Mouse (Mus musculus) left cerebral cortex, postnatal 14 days (tissue): ENCODE data around the gene Hamp. TPM values are rescaled to one million over a fixed set of nuclear protein-coding genes. Genes with fewer than 3 reads are reported as not detected.
A peak's percentile ranks its signal among the peaks of the same experiment; 100 is the strongest.

Experiments used
- DNase-seq, 2 experiments: peaks; one replicate each; pipeline ENCODE4 v3.0.0; 2021 to 2022; ENCODE audit warnings: low spot score in 2 of 2, mixed read lengths in 1 of 2
- intact Hi-C: fragments of 180-260 bp; cut with DNase I; formaldehyde crosslinking; loops from one replicate; pipeline ENCODE4 v1.15.1; 2025
- long read RNA-seq, 2 experiments: library from polyadenylated mRNA; stranded (forward); transcript quantifications; one replicate each; pipeline ENCODE4 v2.0.0; 2021
- total RNA-seq, 2 experiments: library from RNA; stranded (reverse); gene quantifications; 2 replicates each; pipeline ENCODE4 v1.2.3; 2021

Hamp gene
- not detected for total RNA-seq
- long read RNA-seq, experiment 1 = 0 reads
- long read RNA-seq, experiment 2 = 0 reads

DNA sequence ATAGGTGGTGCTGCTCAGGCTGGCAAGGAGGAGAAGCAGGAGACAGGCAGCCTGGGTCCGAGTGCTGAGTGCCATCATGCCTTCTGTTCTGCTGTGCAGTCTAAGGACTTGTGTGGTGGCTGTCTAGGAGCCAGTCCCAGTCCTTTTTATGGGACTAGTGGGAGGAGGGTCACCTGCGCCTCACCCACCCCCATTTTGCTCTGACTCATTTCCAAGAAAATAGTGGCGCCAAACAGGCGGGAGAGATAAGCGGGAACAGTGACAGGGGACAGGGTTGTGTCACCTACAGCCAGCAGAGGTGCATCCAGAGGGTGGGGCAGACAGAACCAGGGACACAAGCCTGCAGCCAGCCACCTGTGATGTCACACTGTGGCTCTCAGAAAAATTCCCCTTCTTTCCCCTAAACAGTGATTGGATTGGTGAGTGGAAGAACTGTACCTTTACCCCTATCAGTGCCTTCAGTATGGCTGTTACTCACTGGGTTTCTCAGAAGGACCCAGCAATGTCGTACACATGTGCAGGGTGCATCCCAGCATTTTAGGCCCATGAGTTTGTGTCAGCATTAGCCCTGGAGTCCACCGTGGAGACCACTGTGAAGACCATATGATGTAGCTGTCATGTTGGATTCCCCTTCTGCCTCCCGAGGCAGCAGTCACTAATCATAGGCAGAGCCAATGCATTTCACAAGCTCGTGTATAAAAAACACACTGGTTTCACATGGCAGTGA lies at the start of gene Hamp:
Hamp (minus strand) TSS at position 124 of the 727 bp plus-strand sequence.
- intact Hi-C loops = no loop called here
- no peak for DNase-seq

DNA sequence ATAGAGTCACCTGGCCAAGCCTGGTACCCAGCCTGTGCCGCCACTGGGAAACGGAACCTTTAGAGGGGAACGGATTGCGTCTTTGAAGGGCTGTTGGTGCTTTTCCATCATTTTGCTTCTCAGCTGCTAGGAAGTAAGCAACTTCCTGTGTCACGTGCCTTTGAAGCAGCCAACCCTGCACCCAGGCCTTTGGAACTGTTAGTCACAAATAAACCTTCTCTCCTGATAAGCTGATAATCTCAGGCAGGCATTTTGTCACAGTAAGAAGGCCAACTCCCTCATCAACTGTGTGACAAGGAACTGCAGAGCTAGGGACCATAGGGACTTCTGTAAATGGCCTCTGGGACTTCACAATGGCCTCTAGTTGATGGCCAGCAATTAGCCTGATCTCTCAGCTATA lies 48.3 kb upstream of the Hamp start:
- DNase-seq = no peak
- intact Hi-C loops = no loop called here

DNA sequence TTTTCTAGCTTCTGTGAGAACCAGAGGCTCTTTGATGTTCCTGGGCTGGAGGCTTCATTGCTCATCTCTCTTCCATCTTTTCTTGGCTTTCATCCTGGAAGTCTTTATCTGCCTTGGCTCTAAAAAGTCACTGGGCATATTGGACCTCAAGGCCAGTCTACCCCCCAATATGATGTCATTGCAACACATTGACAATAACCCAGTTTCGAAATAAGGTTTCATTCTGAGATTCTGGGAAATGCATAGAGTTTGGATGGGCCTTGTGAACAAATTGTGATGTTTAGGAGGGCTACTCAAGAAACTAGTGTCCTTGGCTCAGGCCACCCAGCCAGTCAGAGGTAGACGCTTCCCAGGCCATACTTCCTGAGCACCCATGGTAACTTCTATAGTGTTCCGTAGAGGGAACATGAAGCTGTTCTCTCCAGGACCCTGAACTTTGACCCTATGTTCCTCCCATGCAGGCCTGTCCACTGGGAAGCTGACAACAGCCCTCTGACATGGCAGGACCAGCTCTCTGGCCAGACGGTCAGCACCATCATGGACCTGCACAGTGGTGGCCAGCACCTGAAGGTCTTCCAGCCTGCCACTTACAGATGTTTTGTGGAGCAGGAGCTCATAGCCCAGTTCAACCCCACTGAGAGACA lies 44.8 kb upstream of the Hamp start:
- intact Hi-C loops = no loop called here
- no peak for DNase-seq

DNA sequence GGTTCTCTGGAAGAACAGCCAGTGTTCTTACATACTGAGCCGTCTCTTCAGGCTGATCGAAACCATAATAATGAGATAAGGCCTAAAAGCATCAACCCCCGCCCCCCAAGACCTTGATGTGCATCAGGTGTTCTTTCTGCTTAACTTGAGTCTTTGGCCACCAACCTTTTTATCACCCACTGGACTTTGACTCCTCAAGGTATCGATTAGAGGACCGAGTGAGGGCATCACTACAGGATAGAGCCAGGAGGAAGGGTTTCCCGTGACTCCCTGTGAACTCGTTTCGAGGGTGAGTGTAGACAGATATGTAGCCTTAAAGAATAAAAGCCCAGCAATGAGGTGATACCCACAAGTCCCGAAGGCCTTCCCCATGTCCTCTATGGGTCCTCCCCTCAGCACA lies 41.5 kb upstream of the Hamp start:
- DNase-seq = no peak
- intact Hi-C loops = no loop called here

DNA sequence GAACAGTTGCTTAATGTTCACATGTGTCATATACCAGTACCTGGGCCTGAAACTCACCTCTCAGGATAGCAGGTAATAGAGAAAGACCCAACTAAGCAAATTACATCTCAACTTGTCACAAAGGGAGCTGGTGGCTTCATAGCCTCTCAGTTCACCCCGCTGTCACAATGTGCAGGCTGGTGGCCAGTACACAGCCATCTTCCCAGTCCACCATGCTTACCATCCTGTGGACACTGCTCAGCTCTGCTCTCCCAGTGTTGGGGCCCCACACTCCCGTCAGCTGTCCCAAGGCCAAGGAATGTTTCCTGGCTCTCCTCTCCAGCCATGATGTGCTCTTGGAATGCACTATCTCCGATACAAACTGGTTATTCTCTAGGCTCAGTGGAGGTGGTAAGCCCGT lies 37.9 kb upstream of the Hamp start:
- intact Hi-C loops = no loop called here
- no peak for DNase-seq

DNA sequence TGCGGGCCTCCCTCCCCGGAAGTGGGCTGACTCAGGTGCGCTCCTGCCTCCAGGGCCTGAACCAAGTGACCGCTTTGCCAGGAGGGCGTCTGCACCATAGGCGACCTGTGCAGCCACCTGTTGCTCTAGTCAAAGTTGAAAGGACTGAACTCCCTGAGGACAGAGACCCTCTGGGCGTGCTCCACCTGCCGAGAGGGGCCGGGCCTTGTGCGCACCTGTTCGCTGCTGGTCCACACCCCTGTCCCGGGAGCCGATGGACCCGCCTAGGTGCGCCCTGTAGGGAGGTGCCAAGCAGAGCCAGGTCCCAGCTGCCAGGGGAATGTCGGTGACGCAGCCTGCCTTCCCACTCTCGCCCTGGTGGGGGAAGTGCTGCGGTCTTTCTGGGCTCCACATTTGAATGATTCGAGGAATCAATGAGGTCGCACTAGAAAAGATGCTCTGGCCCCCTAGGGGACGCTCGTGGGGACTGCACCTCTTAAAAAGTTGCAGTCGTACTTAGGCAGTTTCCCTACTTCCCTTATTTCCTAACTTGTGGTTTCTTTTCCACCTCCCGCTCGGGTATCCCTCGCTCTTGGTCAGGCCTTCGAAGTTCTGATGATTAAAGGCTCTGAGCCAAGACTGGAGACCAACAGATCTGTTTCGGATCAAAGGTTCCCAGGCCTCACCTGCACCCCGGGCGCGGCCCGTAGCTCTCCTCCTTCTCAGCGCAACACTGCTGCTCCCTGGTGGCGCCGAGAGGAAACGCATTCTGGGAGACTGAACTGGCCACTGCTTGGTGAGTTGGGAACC lies 29.9 kb upstream of the Hamp start, which contains the start of gene Fam187b:
Fam187b (plus strand) TSS at position 290 of the 789 bp plus-strand sequence.
- peak; percentile 76 to 89 for DNase-seq
- intact Hi-C loops = loop anchor here (5.0 kb wide), 2 partner anchors 44 to 124 kb away; no protein-coding TSS in a partner anchor

DNA sequence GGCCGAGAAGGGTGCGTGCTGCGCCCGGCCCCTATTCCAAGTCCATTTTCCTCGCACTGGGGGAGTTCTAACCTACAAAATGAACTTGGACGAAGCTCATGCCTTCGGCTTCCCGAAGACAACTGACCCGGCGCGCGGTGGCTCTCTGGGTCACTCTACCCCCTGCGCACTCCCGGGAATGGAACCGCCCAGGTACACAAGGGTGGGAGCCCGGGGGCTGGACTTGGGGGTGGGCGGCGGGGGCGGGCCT lies 29.3 kb upstream of the Hamp start, which contains the start of gene Lsr:
Lsr (minus strand) TSS at position 214 of the 250 bp plus-strand sequence.
- DNase-seq = no peak
- intact Hi-C loops = loop anchor here (5.0 kb wide), 2 partner anchors 44 to 124 kb away; no protein-coding TSS in a partner anchor

DNA sequence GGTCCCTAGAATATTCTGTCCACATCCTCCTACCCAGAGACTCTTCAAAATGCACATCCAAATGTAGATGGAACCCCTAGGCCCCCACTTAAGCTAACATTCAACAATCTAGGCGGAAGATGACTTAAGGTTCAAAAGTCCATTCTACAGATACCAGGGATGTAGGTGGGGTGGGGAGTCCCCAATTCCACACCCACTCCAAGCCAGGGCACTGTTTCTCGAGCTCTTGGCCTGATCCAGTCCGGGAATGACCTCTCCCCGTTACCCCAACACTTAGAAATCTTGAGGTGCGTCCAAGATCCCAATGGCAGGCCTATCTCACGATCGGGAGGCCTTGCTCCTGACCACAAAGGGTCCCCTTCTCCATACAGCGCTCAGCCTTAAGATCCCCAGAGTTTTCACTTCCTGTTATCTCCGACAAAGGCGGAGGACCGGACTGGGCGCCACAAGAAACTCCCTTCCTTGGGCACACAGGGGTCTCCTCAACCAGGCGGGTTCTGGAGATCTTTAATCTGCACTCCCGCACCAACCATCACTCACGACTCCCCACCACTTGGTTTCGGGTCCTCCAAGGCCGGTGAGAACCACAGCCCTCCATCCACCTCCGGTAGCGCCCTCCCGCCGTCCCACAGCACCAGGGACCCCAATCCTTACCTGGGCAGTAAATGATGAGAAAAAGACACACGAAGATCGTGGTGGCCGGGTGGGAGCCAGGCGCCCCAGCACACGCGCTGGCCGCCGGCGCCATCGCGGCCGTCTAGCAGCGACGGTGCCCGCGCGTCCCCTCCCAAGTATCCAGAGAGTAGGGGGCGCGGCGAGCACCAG lies 28.8 kb upstream of the Hamp start:
- intact Hi-C loops = loop anchor here (5.0 kb wide), 2 partner anchors 45 to 125 kb away; no protein-coding TSS in a partner anchor
- DNase-seq = no peak

DNA sequence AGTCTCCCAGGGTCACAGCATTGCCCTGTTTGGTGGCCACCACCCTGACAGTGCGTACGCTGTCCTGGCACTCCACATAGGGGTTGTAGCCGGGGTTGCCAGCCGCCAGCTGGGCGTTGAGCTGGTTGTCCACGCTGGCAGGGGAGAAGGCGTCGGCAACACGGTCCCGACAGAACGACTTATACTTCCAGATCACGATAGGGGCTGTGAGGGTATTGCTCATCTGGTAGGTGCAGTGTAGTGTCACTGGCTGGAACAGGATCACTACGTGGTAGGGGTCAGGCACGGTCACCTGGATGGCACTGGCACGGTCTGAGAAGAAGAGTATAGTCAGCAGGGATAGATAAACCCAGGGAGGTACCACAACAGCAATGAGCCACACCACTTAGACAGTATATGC lies 28.1 kb upstream of the Hamp start:
- no peak for DNase-seq
- intact Hi-C loops = loop anchor here (5.0 kb wide), 2 partner anchors 45 to 125 kb away; no protein-coding TSS in a partner anchor

DNA sequence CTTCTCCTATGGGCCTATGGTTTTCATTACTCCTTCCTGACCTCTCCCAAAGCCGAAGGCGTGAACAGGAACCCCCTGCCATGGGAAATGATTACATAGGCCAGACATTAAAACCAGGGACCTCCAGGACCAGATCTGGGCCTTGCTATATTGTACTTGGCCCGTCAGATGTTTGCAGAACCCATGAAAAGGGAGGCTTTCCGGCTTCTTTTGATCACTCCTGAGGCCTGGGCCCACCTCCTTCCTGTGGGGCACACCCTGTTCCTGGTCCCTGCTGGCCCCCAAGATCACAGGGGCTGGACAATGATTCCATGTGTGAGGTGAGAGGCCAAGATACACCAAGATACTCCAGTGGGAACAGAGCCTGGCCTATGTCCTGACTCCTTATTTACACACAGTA lies 25.3 kb upstream of the Hamp start:
- intact Hi-C loops = no loop called here
- no peak for DNase-seq

DNA sequence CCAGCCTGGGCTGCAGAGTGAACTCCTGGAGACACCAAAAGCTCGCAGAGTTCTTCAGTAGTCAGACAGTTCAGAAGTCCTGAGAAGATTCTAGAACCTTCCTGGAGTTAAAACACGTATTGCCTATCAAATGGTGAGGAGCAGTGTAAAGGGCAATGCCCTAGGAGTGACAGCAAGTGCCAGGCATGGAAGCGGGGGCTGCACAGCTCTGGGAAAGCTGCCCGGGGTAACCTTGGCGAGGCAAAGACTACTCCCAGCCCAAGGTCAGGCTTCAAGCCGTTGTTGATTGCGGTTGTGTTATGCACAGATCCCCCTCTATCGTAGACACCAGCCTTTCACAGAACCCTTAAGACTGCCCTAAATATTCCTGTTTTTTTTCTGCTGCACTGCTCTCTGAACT lies 24.8 kb upstream of the Hamp start:
- intact Hi-C loops = no loop called here
- DNase-seq = no peak

DNA sequence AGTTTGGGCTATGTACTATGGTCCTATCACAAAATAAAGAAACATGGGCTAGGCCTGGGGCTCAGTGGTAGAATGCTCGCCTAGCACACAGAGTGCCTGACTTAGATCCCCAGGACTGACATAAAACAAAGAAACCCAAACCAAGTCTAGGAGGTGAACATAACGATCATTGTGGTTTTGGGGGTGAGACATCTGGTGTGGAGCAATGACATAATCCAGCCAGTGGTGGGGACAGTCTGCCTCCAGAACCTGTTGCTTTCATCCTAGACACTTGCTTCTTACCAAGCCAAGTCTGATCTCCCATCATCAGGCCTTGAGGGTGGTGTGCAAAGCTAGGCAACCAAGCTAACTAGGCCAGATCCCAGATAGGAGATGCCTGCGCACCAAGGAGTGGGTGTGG lies 22.8 kb upstream of the Hamp start:
- no peak for DNase-seq
- intact Hi-C loops = no loop called here

DNA sequence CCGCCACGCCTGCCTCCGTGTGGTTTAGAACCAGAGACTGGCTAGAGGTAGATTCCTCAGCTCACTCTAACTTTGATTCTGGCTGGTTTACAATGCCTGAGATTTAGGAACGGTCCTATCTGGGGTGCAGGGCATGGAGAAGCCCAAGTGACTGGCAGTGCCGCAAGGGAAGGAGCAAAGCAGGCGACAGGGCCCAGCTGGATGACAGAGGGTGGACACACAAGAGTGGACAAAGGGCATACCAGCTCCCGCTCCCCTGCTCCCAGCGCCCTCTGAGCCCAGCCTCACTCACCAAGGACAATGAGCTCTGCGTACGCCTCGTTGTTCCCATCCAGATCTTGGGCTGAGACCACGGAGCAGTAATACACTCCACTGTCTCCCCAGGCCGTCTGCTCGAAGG lies 21.8 kb upstream of the Hamp start:
- no peak for DNase-seq
- intact Hi-C loops = no loop called here

DNA sequence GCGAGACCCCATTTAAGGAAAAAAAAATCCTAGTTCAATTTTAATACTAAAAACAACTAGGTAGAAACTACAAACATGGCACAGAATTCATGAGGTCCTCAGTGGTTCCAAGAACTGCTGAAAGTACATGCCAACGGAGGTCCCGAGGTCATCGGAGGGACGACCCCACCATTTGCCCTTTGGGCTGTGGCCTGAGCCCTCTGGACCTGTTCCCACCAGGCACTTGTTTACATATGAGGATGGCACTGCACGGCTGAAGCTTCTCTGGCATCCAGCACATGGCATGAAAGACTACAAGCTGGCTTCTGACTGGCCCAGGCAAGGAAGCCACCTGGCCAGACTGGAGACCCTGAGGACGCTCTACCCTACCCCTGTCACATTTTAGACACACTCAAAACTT lies 20.5 kb upstream of the Hamp start:
- no peak for DNase-seq
- intact Hi-C loops = no loop called here

DNA sequence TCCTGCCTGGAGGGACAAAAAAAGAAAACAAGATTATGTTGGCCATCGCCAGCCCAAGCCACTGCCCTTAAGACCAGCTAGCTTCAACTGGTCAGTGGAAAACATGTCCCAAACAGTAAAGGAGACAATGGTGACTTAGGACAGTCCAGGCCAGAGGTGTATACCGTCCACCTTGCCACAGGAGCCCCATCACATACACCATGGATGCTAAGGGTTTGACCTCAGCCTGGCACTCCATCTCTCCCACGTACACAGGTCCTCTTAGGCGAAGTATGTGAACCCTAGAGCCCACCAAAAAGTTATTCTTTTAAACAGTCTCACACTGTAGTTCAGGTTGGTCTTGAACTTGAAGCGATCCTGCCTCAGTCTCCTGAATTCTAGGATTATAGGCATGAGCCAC lies 19.0 kb upstream of the Hamp start:
- no peak for DNase-seq
- intact Hi-C loops = no loop called here

DNA sequence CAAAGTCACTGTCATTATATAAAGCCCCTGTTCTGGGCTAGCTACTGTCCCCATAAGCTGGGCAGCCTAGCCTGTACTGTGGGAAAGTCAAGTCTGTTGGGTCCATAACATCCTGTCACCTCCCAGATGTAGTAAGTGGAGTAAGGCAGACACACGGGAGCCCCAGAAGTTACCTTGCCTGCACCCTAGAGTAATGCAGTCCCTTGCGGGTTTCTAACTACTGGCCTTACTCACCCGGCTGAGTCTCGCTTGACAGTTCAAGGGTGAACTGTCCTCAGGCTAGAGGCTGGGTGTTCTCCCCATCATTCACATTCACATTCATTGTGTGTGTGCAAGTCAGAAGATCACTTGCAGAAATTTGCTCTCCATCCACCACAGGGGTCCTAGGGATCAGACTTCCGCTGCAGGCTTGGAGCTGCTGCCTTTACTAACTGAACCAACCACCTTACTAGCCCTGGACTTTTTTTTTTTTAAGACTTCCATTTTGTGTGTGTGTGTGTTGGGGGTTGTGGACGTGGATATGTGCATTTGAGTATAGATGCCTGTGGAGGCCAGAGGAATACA lies 16.0 kb upstream of the Hamp start:
- intact Hi-C loops = loop anchor here (5.0 kb wide), 1 partner anchor 112 kb away; no protein-coding TSS in a partner anchor
- DNase-seq = no peak

DNA sequence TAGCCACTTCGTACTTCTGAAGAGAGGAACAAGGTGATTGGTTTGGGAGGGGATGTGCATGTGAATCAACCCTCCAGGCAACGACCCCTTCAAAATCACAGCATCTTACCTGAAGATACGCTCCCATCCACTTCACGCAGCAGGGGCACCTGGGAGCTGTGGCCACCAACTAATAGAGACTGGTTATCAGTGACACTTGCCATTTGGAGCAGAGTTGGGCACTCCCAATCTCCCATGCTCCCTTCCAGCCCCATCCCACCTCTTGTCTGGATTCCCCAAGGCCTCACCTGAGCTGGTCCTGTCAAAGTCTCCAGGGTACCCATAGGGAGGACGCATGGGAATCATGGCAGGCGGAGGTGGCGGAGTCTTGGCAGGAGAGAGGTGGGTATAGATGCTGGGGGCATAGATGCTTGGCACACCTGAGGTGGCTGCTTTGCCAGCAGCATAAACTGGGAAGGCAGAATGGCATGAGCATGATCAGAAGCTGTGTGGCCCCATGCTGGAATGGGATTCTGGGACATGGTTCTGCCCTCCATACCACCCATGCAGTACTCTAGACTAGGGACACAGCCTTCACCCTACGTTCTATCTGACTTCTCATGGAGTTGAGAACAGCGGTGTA lies 15.1 kb upstream of the Hamp start:
- intact Hi-C loops = loop anchor here (5.0 kb wide), 1 partner anchor 113 kb away; no protein-coding TSS in a partner anchor
- no peak for DNase-seq

DNA sequence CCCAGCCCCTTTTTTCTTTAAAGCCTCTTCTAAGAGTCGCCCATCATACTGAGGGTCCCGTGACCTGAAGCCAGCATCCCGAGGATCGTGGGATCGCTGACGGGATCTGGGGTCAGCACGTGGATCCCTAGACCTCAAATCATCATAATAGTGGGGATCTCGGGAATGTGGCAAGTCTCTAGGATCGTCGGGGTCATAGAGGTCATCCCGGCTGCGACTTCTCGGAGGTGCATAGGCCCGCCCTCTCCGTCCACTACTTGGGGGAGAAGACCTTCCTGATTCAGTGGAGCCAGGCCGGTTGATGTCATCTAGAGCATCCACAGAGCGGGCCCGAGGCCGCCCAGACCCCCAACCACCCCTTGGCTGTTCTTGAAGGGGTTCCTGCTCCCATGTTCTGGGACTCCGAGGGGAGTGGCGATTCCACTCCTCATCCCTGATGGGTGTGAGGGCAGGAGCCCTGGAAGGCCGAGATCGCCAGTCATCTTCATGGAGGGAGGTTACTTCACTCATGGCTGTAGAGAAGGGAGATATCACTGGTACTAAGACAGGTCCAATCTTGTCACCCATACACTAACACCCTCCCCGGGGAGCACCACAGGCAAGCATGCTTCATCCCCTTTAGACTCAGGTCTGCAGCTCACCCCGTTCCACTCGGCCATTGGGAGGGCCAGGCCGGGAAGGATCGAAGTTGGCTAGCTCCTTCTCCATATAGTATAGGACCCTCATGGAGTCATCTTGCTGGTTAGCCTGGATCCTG lies 14.5 kb upstream of the Hamp start:
- intact Hi-C loops = loop anchor here (5.0 kb wide), 1 partner anchor 114 kb away; no protein-coding TSS in a partner anchor
- no peak for DNase-seq
